Mouse (Mus musculus): ENCODE data around the gene Ap2a1. TPM values are rescaled to one million over a fixed set of nuclear protein-coding genes. Genes with fewer than 3 reads are reported as not detected.

Ap2a1 gene
- polyA plus RNA-seq, 1 experiment from 2014 or later, result 60.1 TPM

Other genes starting within 250 kb of the Ap2a1 start
- gene Izumo2, start 220.8 kb downstream of the Ap2a1 start, polyA plus RNA-seq (2015; fragmentation: Nextera tagmentation; extraction: Ambion mirVana), result not detected in 2 replicates
- 36.0 and 39.4 TPM in 2 replicates for gene Vrk3, start 181.1 kb downstream of the Ap2a1 start, polyA plus RNA-seq (2015; fragmentation: Nextera tagmentation; extraction: Ambion mirVana)
- 2.0 and 2.5 TPM in 2 replicates for gene Zfp473, start 178.4 kb downstream of the Ap2a1 start, polyA plus RNA-seq (2015; fragmentation: Nextera tagmentation; extraction: Ambion mirVana)
- gene Nup62, start 113.4 kb downstream of the Ap2a1 start, polyA plus RNA-seq (2015; fragmentation: Nextera tagmentation; extraction: Ambion mirVana), result 87.4 and 89.2 TPM in 2 replicates
- gene Il4i1, start 113.1 kb downstream of the Ap2a1 start, polyA plus RNA-seq (2015; fragmentation: Nextera tagmentation; extraction: Ambion mirVana), result 0.78 and 1.5 TPM in 2 replicates
- 6.2 and 6.6 TPM in 2 replicates for gene Atf5, start 112.8 kb downstream of the Ap2a1 start, polyA plus RNA-seq (2015; fragmentation: Nextera tagmentation; extraction: Ambion mirVana)
- 112 and 116 TPM in 2 replicates for gene Akt1s1, start 80.5 kb downstream of the Ap2a1 start, polyA plus RNA-seq (2015; fragmentation: Nextera tagmentation; extraction: Ambion mirVana)
- 71.0 and 71.3 TPM in 2 replicates for gene Tbc1d17, start 80.4 kb downstream of the Ap2a1 start, polyA plus RNA-seq (2015; fragmentation: Nextera tagmentation; extraction: Ambion mirVana)
- gene Pnkp, start 72.4 kb downstream of the Ap2a1 start, polyA plus RNA-seq (2015; fragmentation: Nextera tagmentation; extraction: Ambion mirVana), result 25.9 and 29.0 TPM in 2 replicates
- 239 and 253 TPM in 2 replicates for gene Ptov1, start 59.7 kb downstream of the Ap2a1 start, polyA plus RNA-seq (2015; fragmentation: Nextera tagmentation; extraction: Ambion mirVana)
- 88.2 and 91.8 TPM in 2 replicates for gene Med25, start 36.8 kb downstream of the Ap2a1 start, polyA plus RNA-seq (2015; fragmentation: Nextera tagmentation; extraction: Ambion mirVana)
- 17.0 and 18.8 TPM in 2 replicates for gene Fuz, start 33.4 kb downstream of the Ap2a1 start, polyA plus RNA-seq (2015; fragmentation: Nextera tagmentation; extraction: Ambion mirVana)
- 0.14 TPM in 1 of 2 replicates, not detected in the other for gene Tsks, start 13.7 kb upstream of the Ap2a1 start, polyA plus RNA-seq (2015; fragmentation: Nextera tagmentation; extraction: Ambion mirVana)
- 16.1 and 16.5 TPM in 2 replicates for gene Cpt1c, start 45.4 kb upstream of the Ap2a1 start, polyA plus RNA-seq (2015; fragmentation: Nextera tagmentation; extraction: Ambion mirVana)
- 449 and 456 TPM in 2 replicates for gene Prmt1, start 57.1 kb upstream of the Ap2a1 start, polyA plus RNA-seq (2015; fragmentation: Nextera tagmentation; extraction: Ambion mirVana)
- 89.9 and 99.6 TPM in 2 replicates for gene Irf3, start 68.2 kb upstream of the Ap2a1 start, polyA plus RNA-seq (2015; fragmentation: Nextera tagmentation; extraction: Ambion mirVana)
- gene Bcl2l12, start 69.2 kb upstream of the Ap2a1 start, polyA plus RNA-seq (2015; fragmentation: Nextera tagmentation; extraction: Ambion mirVana), result 37.3 and 43.6 TPM in 2 replicates
- gene Scaf1, start 86.9 kb upstream of the Ap2a1 start, polyA plus RNA-seq (2015; fragmentation: Nextera tagmentation; extraction: Ambion mirVana), result 32.0 and 33.6 TPM in 2 replicates
- 57.6 and 61.0 TPM in 2 replicates for gene Rras, start 88.5 kb upstream of the Ap2a1 start, polyA plus RNA-seq (2015; fragmentation: Nextera tagmentation; extraction: Ambion mirVana)
- 7.1 and 8.7 TPM in 2 replicates for gene Prr12, start 123.4 kb upstream of the Ap2a1 start, polyA plus RNA-seq (2015; fragmentation: Nextera tagmentation; extraction: Ambion mirVana)
- gene Nosip, start 132.9 kb upstream of the Ap2a1 start, polyA plus RNA-seq (2015; fragmentation: Nextera tagmentation; extraction: Ambion mirVana), result 49.5 and 50.5 TPM in 2 replicates
- gene Prrg2, start 133.2 kb upstream of the Ap2a1 start, polyA plus RNA-seq (2015; fragmentation: Nextera tagmentation; extraction: Ambion mirVana), result 29.2 and 29.5 TPM in 2 replicates
- 265 and 267 TPM in 2 replicates for gene Rcn3, start 162.7 kb upstream of the Ap2a1 start, polyA plus RNA-seq (2015; fragmentation: Nextera tagmentation; extraction: Ambion mirVana)
- gene Fcgrt, start 174.4 kb upstream of the Ap2a1 start, polyA plus RNA-seq (2015; fragmentation: Nextera tagmentation; extraction: Ambion mirVana), result 153 and 168 TPM in 2 replicates
- gene Rps11, start 194.9 kb upstream of the Ap2a1 start, polyA plus RNA-seq (2015; fragmentation: Nextera tagmentation; extraction: Ambion mirVana), result 1,711 TPM in 2 replicates
- 1,301 and 1,445 TPM in 2 replicates for gene Rpl13a, start 199.3 kb upstream of the Ap2a1 start, polyA plus RNA-seq (2015; fragmentation: Nextera tagmentation; extraction: Ambion mirVana)
- 0.24 and 0.28 TPM in 2 replicates for gene Gm45713, start 206.7 kb upstream of the Ap2a1 start, polyA plus RNA-seq (2015; fragmentation: Nextera tagmentation; extraction: Ambion mirVana)
- 1.8 and 2.0 TPM in 2 replicates for gene Flt3l, start 206.9 kb upstream of the Ap2a1 start, polyA plus RNA-seq (2015; fragmentation: Nextera tagmentation; extraction: Ambion mirVana)
- 94.1 and 98.9 TPM in 2 replicates for gene Pih1d1, start 224.8 kb upstream of the Ap2a1 start, polyA plus RNA-seq (2015; fragmentation: Nextera tagmentation; extraction: Ambion mirVana)
- gene Aldh16a1, start 225.1 kb upstream of the Ap2a1 start, polyA plus RNA-seq (2015; fragmentation: Nextera tagmentation; extraction: Ambion mirVana), result 79.0 and 87.3 TPM in 2 replicates
- 0.13 and 0.15 TPM in 2 replicates for gene Slc17a7, start 234.5 kb upstream of the Ap2a1 start, polyA plus RNA-seq (2015; fragmentation: Nextera tagmentation; extraction: Ambion mirVana)